Mouse (Mus musculus) neural tube, embryonic 11.5 days (tissue): ENCODE results near the gene Sema4g. TPM values are rescaled to one million over a fixed set of nuclear protein-coding genes. Genes with fewer than 3 reads are reported as not detected.

ENCODE experiments used
- ATAC-seq: fragments of 200-750 bp; cut with Nextera tagmentation; 2 replicates; pipeline ENCODE4 v1.8.0; 2017; ENCODE audit warnings: moderate number of reproducible peaks, mild to moderate bottlenecking, moderate TSS enrichment, moderate library complexity; ENCODE audit not compliant: insufficient read depth, low FRiP score, low TSS enrichment
- DNase-seq: peaks from one replicate; pipeline ENCODE4 v3.0.0-alpha.2; 2015; ENCODE audit warnings: low spot score
- H3K27ac ChIP-seq: fragments of 300-500 bp; sonication (generic); 2 replicates; pipeline ENCODE4 v1.5.1; 2014; ENCODE audit warnings: low read depth, mild to moderate bottlenecking, low read length
- H3K27me3 ChIP-seq: fragments of 300-500 bp; sonication (generic); 2 replicates; pipeline ENCODE4 v1.6.1; 2014; ENCODE audit warnings: mild to moderate bottlenecking, low read length, mixed read lengths; ENCODE audit not compliant: control insufficient read depth, insufficient read depth
- H3K36me3 ChIP-seq: fragments of 300-500 bp; sonication (generic); 2 replicates; pipeline ENCODE4 v1.6.1; 2014; ENCODE audit warnings: mild to moderate bottlenecking, low read length, moderate library complexity, mixed read lengths; ENCODE audit not compliant: control insufficient read depth, insufficient read depth
- H3K4me1 ChIP-seq: fragments of 300-500 bp; sonication (generic); 2 replicates; pipeline ENCODE4 v1.6.1; 2014; ENCODE audit warnings: low read length, mixed read lengths; ENCODE audit not compliant: control insufficient read depth, insufficient read depth
- H3K4me2 ChIP-seq: fragments of 300-500 bp; sonication (generic); 2 replicates; pipeline ENCODE4 v1.6.1; 2014; ENCODE audit warnings: low read depth, mild to moderate bottlenecking, moderate library complexity
- H3K4me3 ChIP-seq: fragments of 300-500 bp; sonication (generic); 2 replicates; pipeline ENCODE4 v1.5.1; 2014; ENCODE audit warnings: low read depth, low read length
- H3K9ac ChIP-seq: fragments of 300-500 bp; sonication (generic); 2 replicates; pipeline ENCODE4 v1.6.1; 2014; ENCODE audit warnings: mild to moderate bottlenecking, low read length
- H3K9me3 ChIP-seq: fragments of 300-500 bp; sonication (generic); 2 replicates; pipeline ENCODE4 v1.6.1; 2016; ENCODE audit warnings: low read length; ENCODE audit not compliant: control insufficient read depth
- WGBS: fragments of 180-500 bp; shearing (Covaris S2); extraction: QIAGEN DNeasy Blood & Tissue Kit; methylation state at CpG from one replicate; pipeline ENCODE4 v1.1.7; 2014; 5-methylcytosine and 5-hydroxymethylcytosine counted together
- polyA plus RNA-seq: library from polyadenylated mRNA; unstranded; fragments of >200 nt; fragmentation: Nextera tagmentation; extraction: Ambion mirVana; gene quantifications from 2 replicates; pipeline ENCODE4 v1.2.1, GENCODE M21; 2014

Gene Sema4g
- polyA plus RNA-seq, 1 experiment from 2014 or later, result 6.6 TPM

DNA sequence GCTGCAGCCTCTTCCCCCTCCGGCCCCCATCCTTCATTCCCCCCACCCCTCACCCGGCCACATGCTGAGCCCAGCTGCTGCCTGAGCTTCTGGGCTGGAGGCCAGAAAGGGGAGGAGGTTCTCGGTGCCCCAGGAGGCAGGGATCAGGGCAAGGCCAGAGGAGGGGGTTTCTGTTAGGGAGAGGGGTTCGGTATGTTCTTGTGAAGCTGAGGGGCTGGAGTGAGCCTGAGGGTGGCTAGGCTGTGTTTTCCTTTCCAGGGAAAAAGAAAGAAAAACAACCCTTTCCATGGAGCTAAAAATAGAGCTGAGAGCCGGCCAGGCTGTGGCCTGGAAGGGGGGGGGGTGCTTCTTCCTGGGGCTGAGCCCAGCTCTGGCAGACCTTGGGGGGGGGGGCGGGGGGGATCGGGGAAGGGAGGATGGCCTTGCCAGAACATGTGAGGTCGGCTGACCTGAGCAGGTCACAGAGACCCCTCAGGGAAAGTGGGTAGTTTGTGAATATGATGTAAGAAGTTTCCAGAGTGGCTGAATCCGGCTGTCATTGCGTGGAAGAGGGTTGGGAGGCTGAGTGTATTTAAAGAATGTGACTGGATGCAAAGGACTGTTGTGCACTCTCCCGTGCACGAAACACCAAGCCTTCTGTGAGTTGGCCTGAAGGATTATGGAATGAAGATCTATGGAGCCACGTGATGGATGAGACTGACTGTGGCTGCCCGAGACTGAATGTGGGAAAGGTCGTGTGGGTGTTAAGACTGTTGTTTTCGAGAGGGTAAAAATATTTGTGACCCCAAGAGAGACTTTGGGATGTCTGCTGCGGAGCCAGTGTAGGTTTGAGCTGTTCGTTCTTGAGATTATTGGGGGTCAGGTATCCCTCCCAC is 27.7 kb downstream of the Sema4g start:
- Histone ChIP-seq H3K4me1 (peaks cover 35% of the 10 kb centered on the region), H3K4me3 (peak overlapping the region; percentile 81), H3K27ac (peak overlapping the region; percentile 93), H3K36me3 (peaks cover 4% of the 10 kb centered on the region), H3K9me3 (no peaks in the 10 kb centered on the region), H3K9ac (peak overlapping the region; percentile 94), H3K4me2 (peak overlapping the region; percentile 87), H3K27me3 (no peaks in the 10 kb centered on the region)
- WGBS, result under 1% methylated on average over 16 of the region's 18 CpGs
- peak; percentile 86 for DNase-seq
- ATAC-seq, result peak; percentile 49; the same call in 1 of the 2 replicates

DNA sequence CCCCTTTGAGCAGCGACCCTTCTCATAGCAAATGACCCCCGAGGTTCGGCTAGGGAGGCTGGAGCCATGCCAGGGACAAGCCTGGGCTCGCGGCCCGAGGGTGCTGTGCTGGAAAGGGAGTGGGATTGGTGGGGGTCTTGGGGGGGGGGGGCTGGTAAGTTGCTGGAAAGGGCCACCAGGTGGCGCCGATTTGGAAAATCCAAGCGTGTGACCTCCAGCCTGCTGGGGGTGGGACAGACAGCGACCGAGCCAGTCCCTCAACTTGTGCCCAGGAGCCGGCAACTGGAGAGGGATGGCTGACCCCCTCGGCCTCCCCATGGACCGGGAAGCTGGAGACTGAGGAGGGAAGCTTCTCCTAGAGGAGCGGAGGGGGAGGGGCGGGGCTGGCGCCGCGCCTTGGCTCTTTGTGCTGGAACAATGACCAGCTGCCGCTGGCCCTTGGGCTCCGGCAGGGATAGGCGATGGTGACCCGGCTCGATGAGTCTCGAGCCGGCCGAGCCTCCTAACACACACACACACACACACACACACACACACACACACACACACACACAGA is 28.4 kb downstream of the Sema4g start:
- H3K4me1 ChIP-seq, result peaks cover 35% of the 10 kb centered on the region
- 0% methylated on average over 17 of the region's 27 CpGs for WGBS
- ATAC-seq (peak; percentile 70), DNase-seq (peak; percentile 89)
- H3K36me3 ChIP-seq, result peaks cover 4% of the 10 kb centered on the region
- no peaks in the 10 kb centered on the region for H3K9me3 ChIP-seq
- H3K27me3 ChIP-seq, result no peaks in the 10 kb centered on the region
- peak overlapping the region; percentile 93 for H3K27ac ChIP-seq
- H3K4me3 ChIP-seq, result peak overlapping the region; percentile 81
- H3K9ac ChIP-seq, result peak overlapping the region; percentile 94
- H3K4me2 ChIP-seq, result peak overlapping the region; percentile 87

DNA sequence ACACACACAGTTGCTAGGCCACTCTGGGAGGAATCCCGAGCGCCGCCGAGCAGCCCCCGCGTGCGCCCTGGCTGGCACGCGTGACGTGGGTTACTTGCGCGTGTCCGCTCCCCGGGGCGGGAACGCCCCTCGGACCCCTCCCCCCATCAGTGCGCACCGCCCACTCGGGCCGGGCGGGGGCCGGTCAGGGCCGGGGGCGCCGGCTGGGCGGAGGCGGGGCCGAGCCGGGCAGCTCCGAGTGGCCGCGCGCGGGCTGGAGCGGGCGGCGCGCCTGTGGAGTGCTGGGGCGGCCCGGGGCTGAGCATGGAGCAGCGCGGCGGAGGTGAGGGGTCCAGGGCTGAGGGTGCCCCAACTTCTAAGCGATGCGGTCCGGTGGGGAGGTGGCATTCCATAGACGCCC is 29.0 kb downstream of the Sema4g start:
- Histone ChIP-seq H3K4me1 (peaks cover 35% of the 10 kb centered on the region), H3K4me2 (peak overlapping the region; percentile 87), H3K27me3 (no peaks in the 10 kb centered on the region), H3K4me3 (peak overlapping the region; percentile 81), H3K9me3 (no peaks in the 10 kb centered on the region), H3K36me3 (peaks cover 6% of the 10 kb centered on the region), H3K27ac (peak overlapping the region; percentile 93), H3K9ac (peak overlapping the region; percentile 94)
- under 1% methylated on average over 31 of the region's 48 CpGs for whole genome bisulfite sequencing
- peak; percentile 91 for DNase-seq
- ATAC-seq, result peak; percentile 48

DNA sequence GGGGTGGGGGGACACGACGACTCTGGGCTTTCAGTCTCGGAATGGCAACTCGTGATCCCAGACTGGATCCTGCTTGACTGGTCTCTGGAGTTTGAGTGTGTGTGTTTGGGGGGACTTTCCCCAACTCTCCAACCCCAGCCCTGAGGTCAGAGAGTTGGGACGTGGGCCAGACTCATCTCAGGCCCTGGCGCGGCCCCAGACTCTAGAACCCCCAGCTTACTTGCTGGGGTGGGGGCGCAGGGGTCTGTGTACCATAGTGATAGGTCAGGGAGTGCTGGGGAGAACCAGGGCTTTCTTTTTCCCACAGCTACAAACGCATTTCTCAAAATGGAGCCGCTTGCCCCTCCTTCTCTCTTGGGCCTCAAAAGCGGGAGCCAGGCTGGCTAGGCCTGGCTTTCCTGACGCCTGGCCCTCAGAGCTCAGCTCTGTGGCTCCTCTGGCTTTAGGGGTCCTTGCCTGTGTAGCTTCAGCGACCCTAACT is 29.5 kb downstream of the Sema4g start:
- Histone ChIP-seq H3K27me3 (no peaks in the 10 kb centered on the region), H3K4me1 (peaks cover 35% of the 10 kb centered on the region), H3K36me3 (peaks cover 7% of the 10 kb centered on the region), H3K9me3 (no peaks in the 10 kb centered on the region), H3K27ac (peak overlapping the region; percentile 93), H3K9ac (peak overlapping the region; percentile 94), H3K4me2 (peak overlapping the region; percentile 87), H3K4me3 (peak overlapping the region; percentile 81)
- WGBS, result under 1% methylated on average over 12 of the region's 13 CpGs
- DNase-seq (peak; percentile 43), ATAC-seq (no peak)

DNA sequence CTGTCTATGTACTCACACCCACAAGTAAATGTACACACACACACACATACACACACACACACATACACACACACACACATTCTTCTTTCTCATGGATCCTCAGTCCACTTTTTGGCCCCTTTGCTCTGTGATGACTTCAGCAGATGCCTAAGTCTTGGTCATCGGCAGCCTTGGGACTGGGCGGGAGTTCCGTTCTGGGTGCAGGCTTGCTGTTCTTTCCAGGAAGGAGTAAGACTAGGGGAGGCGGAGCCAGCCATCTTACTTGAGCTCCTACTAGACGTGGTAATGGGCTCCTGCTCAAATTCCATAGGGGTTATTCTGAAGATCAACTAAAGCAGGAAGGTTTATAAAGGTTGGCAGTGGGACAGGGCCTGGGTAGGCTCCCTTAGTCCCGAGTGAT is 31.4 kb downstream of the Sema4g start:
- Histone ChIP-seq H3K9me3 (no peaks in the 10 kb centered on the region), H3K27ac (no peak overlapping the region), H3K4me1 (peaks cover 33% of the 10 kb centered on the region), H3K36me3 (peaks cover 20% of the 10 kb centered on the region), H3K4me3 (no peak overlapping the region), H3K9ac (no peak overlapping the region), H3K4me2 (0 out of 2 replicates have a peak overlapping the region, but pooled peaks have one; percentile 10), H3K27me3 (no peaks in the 10 kb centered on the region)
- 59% methylated on average over 6 of the region's 6 CpGs for WGBS
- no peak for DNase-seq
- no peak for ATAC-seq

DNA sequence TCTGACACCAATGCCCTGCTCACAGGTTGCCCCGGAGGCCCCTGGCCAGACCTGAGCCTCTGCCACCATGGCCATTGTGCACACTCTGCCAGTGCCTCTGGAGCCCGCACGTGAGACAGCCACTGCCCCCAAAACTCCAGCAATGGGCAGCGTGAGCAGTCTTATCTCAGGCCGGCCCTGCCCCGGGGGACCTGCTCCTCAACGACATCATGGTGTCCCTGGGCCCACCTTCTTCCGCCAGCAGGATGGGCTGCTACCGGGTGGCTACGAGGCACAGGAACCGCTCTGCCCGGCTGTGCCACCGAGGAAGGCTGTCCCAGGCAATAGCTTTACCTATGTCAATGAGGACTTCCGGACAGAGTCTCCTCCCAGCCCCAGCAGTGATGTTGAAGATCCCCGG is 32.5 kb downstream of the Sema4g start:
- Histone ChIP-seq H3K36me3 (peaks cover 29% of the 10 kb centered on the region), H3K4me3 (no peak overlapping the region), H3K9me3 (no peaks in the 10 kb centered on the region), H3K27me3 (no peaks in the 10 kb centered on the region), H3K4me2 (no peak overlapping the region), H3K9ac (no peak overlapping the region), H3K4me1 (peaks cover 25% of the 10 kb centered on the region), H3K27ac (no peak overlapping the region)
- 95% methylated on average over 15 of the region's 15 CpGs for WGBS
- ATAC-seq (no peak), DNase-seq (no peak)

DNA sequence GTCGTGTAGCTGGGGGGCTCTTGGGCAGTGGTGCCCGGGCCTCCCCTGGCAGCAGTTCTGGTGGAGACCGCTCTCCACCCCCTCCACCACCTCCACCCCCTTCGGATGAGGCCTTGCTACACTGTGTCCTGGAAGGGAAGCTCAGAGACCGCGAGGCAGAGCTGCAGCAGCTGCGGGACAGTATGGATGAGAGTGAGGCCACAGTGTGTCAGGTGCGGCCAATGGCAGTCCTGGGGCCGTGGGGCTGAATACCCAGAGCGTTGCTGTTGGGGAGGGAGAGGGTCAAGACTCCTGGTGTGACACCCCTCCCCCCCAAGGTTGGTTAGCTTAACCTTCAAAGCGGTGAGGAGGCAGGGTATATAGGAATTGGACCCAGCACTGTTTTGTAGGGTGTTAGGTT is 35.1 kb downstream of the Sema4g start:
- Histone ChIP-seq H3K27ac (0 out of 2 replicates have a peak overlapping the region, but pooled peaks have one; percentile 20), H3K4me2 (no peak overlapping the region), H3K4me3 (no peak overlapping the region), H3K9ac (no peak overlapping the region), H3K27me3 (no peaks in the 10 kb centered on the region), H3K36me3 (peaks cover 35% of the 10 kb centered on the region), H3K9me3 (no peaks in the 10 kb centered on the region), H3K4me1 (peaks cover 24% of the 10 kb centered on the region)
- DNase-seq (no peak), ATAC-seq (no peak)
- WGBS, result 84% methylated on average over 11 of the region's 11 CpGs

DNA sequence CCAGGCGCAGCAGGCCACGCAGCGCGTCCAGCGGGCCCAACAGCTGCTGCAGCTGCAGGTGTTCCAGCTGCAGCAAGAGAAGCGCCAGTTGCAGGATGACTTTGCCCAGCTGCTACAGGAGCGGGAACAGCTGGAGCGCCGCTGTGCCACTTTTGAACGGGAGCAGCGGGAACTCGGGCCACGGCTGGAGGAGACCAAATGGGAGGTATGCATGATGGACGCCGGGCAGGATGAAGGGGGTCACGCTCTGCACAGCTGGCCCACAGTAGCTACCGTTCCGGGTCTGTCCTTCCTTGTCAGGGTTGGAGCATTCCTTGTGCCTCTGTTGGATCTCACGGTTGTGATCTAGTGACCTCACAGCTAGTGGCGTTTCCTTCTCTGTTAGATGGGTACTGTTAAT is 35.9 kb downstream of the Sema4g start:
- H3K27ac ChIP-seq, result no peak overlapping the region
- H3K4me3 ChIP-seq, result no peak overlapping the region
- WGBS, result 85% methylated on average over 20 of the region's 20 CpGs
- H3K4me2 ChIP-seq, result no peak overlapping the region
- peaks cover 19% of the 10 kb centered on the region for H3K4me1 ChIP-seq
- DNase-seq, result no peak
- H3K9ac ChIP-seq, result no peak overlapping the region
- no peaks in the 10 kb centered on the region for H3K9me3 ChIP-seq
- H3K36me3 ChIP-seq, result peaks cover 35% of the 10 kb centered on the region
- no peak for ATAC-seq
- no peaks in the 10 kb centered on the region for H3K27me3 ChIP-seq
